Mouse (Mus musculus) bone marrow, adult 2 months (tissue): ENCODE measurements around the gene Armc2.

ENCODE experiments used
- CTCF ChIP-seq: fragments of 200-500 bp; IDR thresholded peaks from 2 replicates; pipeline ENCODE4 v1.5.1; 2011; ENCODE audit warnings: low read length, control low read depth; ENCODE audit not compliant: control insufficient read depth, insufficient read depth
- POLR2A ChIP-seq: fragments of 200-500 bp; IDR thresholded peaks from 2 replicates; pipeline ENCODE4 v1.6.1; 2011; ENCODE audit warnings: low read depth, mild to moderate bottlenecking, control low read depth, low read length, borderline replicate concordance; ENCODE audit not compliant: control insufficient read depth

DNA sequence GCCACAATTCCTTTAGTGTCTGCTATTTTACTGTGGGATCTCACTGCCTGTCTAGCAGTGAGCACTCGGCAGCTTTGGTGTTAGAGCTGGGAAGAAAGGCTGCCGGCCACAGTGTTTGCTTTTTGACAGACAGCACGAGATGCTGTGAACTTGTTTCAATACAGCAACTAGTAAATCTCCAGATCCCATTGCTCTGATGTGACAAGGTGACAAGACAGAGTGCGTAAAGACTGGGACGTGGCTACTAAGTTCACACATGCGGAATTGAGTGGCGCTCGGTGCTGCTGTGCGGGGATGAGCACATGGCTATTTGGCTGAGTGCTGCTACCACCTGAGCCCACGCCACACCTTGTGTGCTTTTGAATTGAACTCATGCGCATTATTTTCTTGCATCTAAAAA, 110.8 kb downstream of the Armc2 start:
- TF ChIP-seq CTCF, result no peak
- no peak for TF ChIP-seq POLR2A
